Mouse (Mus musculus) cerebral cortex, adult 2 months (tissue): ENCODE results near the gene Tpd52l1.

Experiments used
- WGBS: fragments of 180-500 bp; shearing (Covaris S2); methylation state at CpG from one replicate; pipeline ENCODE4 v1.1.7; 2018; 5-methylcytosine and 5-hydroxymethylcytosine counted together

Tpd52l1 gene

GRCm38 (mm10) chr10:31445291-31446124 is at the start of gene Tpd52l1:
Gene Tpd52l1, minus strand, starts transcription at chr10:31445958.
- WGBS, result under 1% methylated on average over 59 of the region's 59 CpGs

- WGBS, result 98% methylated on average over 1 of the region's 1 CpGs
Observed at GRCm38 (mm10) chr10:31494296-31494695, 48.5 kb upstream of the Tpd52l1 start.

GRCm38 (mm10) chr10:31467043-31467898 is 21.5 kb upstream of the Tpd52l1 start:
- 70% methylated on average over 10 of the region's 10 CpGs for WGBS

- whole genome bisulfite sequencing, result 50% methylated on average over 6 of the region's 6 CpGs
Observed at GRCm38 (mm10) chr10:31465840-31466541, 20.2 kb upstream of the Tpd52l1 start.

- 57% methylated on average over 4 of the region's 4 CpGs for WGBS
Observed at GRCm38 (mm10) chr10:31465424-31465823, 19.7 kb upstream of the Tpd52l1 start.

GRCm38 (mm10) chr10:31463044-31463443 is 17.3 kb upstream of the Tpd52l1 start:
- 92% methylated on average over 2 of the region's 2 CpGs for WGBS

- 68% methylated on average over 1 of the region's 1 CpGs for WGBS
Observed at GRCm38 (mm10) chr10:31456806-31457205, 11.0 kb upstream of the Tpd52l1 start.

GRCm38 (mm10) chr10:31447083-31447482 is 1.3 kb upstream of the Tpd52l1 start:
- 43% methylated on average over 1 of the region's 1 CpGs for WGBS

GRCm38 (mm10) chr10:31444206-31444605 is 1.6 kb downstream of the Tpd52l1 start:
- 61% methylated on average over 7 of the region's 7 CpGs for WGBS

- WGBS, result 37% methylated on average over 4 of the region's 4 CpGs
Observed at GRCm38 (mm10) chr10:31436047-31436446, 9.7 kb downstream of the Tpd52l1 start.

GRCm38 (mm10) chr10:31392990-31393389 is 52.8 kb downstream of the Tpd52l1 start:
- 72% methylated on average over 1 of the region's 1 CpGs for WGBS

GRCm38 (mm10) chr10:31390777-31391395 is 54.9 kb downstream of the Tpd52l1 start:
- WGBS, result 78% methylated on average over 4 of the region's 4 CpGs

- WGBS, result 90% methylated on average over 1 of the region's 1 CpGs
Observed at GRCm38 (mm10) chr10:31388566-31388965, 57.2 kb downstream of the Tpd52l1 start.

- WGBS, result 9% methylated on average over 4 of the region's 5 CpGs
Observed at GRCm38 (mm10) chr10:31370200-31370599, 75.6 kb downstream of the Tpd52l1 start.

GRCm38 (mm10) chr10:31359749-31360148 is 86.0 kb downstream of the Tpd52l1 start:
- WGBS, result 74% methylated on average over 4 of the region's 4 CpGs

GRCm38 (mm10) chr10:31354886-31355461 is 90.8 kb downstream of the Tpd52l1 start:
- WGBS, result 59% methylated on average over 7 of the region's 7 CpGs

GRCm38 (mm10) chr10:31354141-31354540 is 91.6 kb downstream of the Tpd52l1 start:
- WGBS, result 72% methylated on average over 2 of the region's 2 CpGs

GRCm38 (mm10) chr10:31352845-31353427 is 92.8 kb downstream of the Tpd52l1 start:
- 75% methylated on average over 1 of the region's 1 CpGs for WGBS

- 84% methylated on average over 2 of the region's 2 CpGs for WGBS
Observed at GRCm38 (mm10) chr10:31351056-31351455, 94.7 kb downstream of the Tpd52l1 start.

- 70% methylated on average over 8 of the region's 8 CpGs for WGBS
Observed at GRCm38 (mm10) chr10:31346401-31346800, 99.4 kb downstream of the Tpd52l1 start.

GRCm38 (mm10) chr10:31336432-31336831 is 109.3 kb downstream of the Tpd52l1 start:
- 70% methylated on average over 5 of the region's 5 CpGs for WGBS
